Mouse (Mus musculus) megakaryocyte progenitor cell, adult 5-6 weeks (primary cell): ENCODE data around the gene Scgn. TPM values are rescaled to one million over a fixed set of nuclear protein-coding genes. Genes with fewer than 3 reads are reported as not detected.

ENCODE experiments used
- ATAC-seq: replicated peaks from 2 replicates; pipeline ENCODE4 v1.8.0; 2016; ENCODE audit warnings: mild to moderate bottlenecking, moderate TSS enrichment, inconsistent platforms; ENCODE audit not compliant: poor library complexity
- total RNA-seq, 2 experiments: library from RNA; stranded (forward) in 1 of 2; stranded (reverse) in 1 of 2; fragments of 157-497, 149-512 nt in 1 of 2; fragments of 200-1000 nt in 1 of 2; gene quantifications; 2 replicates each; pipeline versions ENCODE4 v1.2.3 to v1.2.4; 2015 to 2017

Gene Scgn
- total RNA-seq, 2 experiments from 2014 or later, result not detected

DNA sequence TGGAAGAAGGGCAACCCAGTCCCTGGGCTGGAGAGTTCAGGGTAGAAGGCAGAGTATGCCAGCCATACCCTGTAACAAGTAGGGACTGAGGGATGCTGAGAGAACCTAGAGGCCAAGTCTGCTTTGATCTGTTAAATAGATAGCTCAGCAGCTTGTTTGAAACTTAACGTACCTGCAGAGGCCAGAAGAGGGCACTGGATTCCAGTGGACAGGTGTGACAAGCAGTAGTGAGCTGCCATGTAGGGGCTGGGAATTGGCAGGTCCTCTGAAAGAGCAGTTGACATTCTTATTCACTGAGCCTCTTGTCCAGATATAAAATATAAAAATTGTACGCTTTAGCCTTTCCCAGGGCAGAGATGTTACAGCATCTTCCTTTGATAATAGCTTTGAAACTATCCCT lies 48.2 kb downstream of the Scgn start:
- no peak for ATAC-seq

DNA sequence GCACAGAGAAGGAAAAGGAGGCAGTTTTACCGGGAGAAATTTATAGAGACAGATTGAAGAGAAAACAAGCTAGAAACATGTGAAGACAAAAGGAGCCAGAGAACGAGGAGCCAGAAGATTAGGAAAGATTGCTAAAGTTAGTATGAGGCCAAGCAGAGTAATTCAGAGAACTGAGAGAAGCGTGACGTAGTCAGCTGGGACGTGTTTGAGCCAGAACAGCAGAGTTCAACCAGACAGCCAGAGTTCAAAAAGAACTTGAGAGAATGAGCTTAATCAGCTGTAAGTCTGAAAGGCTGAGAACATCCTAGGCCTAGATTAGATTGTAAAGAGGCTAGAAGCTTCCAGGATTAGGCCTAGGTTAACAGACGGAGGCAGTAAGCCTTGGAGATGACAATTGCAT lies 50.7 kb downstream of the Scgn start:
- no peak for ATAC-seq

DNA sequence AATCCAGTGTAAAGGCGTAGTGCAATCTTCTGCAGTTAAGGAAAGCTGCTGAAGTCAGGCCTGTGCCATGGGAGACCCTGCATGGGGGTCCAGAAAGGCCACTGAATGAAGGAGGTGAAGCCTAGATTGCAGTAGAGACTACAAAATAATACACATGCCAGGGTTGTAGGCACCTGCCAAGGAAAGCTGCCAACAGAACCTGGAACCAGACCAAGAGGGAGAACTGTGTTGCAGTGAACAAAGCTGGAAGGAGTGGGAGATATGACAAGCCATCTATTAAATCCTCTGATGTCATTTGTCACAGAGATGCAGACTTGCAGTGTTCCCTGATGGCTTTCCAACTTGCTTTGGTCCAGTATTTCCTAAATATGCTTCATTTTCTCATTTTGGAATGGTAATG lies 52.3 kb downstream of the Scgn start:
- ATAC-seq, result no peak

DNA sequence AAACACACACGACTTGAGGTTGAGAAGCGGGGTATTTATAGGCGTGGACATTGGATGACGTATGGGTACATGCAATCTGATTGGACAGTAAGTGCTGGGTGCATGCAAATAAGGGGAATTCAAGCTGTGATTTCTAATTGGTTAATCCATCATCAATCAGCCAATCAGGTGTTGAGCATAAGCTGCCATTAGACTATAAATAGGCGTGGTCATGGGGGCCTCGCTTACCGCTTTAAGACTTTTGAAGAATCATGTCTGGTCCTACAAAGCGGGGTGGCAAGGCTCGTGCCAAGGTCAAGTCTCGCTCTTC lies 56.8 kb downstream of the Scgn start, which contains the start of gene Hist1h2aa:
Gene Hist1h2aa, plus strand, starts transcription at position 252 of the 310 bp plus-strand sequence.
- ATAC-seq, result no peak

DNA sequence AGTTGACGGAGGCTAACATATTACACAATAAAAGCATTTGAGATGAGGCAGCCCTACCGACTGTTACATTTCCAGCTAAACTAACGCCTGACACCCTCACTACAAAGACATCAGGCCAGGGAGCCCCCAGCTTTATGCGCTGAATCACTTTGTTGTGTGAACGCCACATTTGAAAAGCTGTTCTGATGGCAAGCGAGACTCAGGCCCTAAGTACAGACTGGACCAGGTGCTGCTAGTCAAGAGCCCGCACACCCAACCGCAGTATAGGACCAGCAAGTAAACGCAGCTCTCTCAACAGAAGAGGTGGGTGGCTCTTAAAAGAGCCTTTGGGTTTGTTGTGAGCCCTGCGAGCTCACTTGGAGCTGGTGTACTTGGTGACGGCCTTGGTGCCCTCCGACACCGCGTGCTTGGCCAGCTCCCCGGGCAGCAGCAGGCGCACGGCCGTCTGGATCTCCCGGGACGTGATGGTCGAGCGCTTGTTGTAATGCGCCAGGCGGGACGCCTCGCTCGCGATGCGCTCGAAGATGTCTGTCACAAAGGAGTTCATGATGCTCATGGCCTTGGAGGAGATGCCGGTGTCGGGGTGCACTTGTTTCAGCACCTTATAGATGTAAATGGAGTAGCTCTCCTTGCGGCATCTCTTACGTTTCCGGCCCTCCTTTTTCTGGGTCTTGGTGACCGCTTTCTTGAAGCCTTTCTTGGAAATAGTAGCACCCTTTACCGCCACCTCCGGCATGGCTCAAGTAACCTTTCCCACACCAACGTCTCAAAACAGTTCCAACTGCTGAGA lies 57.4 kb downstream of the Scgn start, which contains the start of gene Hist1h2ba:
Gene Hist1h2ba, minus strand, starts transcription at position 736 of the 790 bp plus-strand sequence.
- ATAC-seq, result no peak

DNA sequence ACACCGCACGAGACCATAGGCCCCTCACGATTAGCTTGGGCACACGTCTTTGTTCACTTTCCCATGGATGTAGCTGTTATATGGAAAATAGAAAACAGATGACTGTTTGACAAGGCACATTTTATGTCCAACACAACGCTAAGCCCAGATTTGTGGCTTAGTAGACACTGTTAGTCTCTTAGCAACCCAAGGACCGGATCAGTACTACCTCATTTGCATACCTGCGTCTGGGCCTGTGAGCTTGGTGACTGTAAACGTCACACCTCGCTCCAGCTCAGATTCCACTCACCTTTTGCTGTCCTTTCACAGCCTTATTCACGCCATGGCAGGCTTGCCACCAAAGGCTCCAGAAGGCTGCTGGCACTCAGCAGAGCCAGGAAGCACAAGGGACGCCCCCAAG lies 60.1 kb downstream of the Scgn start:
- ATAC-seq, result no peak

DNA sequence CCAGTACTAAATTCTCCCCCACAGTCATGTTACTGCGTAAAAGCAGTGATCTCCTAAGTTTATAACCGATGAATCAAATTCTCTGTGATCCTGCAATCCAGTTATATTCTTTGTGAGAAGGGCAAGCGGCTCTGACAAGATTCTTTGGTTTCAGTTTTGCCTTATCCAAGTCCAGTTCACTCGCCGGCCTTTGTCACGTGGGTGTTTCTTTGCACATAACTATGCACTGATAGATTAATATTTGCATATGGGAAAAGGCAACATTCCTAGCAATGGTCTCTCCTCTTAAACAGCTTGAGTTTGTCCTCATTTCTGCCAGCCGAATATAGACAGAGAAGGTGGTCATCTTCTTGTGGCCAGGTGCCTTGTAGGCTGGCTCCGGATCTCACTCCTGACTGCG lies 60.6 kb downstream of the Scgn start:
- ATAC-seq, result no peak

DNA sequence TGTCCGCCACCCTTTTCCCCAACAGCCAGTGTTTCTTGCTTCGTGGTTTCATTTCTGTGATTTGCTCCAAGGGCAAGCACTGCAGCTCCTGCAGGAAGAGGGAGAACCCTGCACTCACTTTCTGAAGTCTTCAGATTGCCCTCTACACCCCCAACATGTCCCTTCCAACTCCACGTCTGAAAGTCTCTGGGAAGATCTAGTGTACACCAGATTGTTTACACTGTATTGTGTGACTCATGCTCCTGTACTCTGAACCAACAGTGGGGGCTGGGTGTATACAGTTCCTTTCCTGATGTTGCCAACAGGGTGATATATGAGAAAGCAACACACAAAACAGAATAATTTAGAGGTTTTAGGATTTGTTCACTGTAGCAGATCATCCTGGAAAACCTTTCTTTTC lies 62.4 kb downstream of the Scgn start:
- ATAC-seq, result no peak

DNA sequence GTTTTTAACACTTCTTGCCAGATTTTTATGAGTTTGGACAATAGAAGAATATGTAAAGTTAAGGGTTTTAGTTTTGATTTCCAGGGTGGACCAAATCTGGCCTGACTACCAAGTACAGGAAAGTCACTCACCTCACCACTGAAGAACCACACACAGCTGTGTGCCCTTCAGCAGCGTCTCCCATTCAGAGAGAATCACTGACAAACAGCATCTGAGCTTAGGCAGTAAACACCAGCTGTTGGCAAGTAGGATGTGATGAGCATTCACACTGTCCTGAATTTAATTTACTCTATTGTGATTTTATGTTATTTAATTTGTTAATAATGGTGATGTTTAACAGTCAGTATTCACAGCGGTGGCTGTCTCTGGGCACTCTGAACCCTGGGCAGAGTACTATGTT lies 65.2 kb downstream of the Scgn start:
- ATAC-seq, result no peak

DNA sequence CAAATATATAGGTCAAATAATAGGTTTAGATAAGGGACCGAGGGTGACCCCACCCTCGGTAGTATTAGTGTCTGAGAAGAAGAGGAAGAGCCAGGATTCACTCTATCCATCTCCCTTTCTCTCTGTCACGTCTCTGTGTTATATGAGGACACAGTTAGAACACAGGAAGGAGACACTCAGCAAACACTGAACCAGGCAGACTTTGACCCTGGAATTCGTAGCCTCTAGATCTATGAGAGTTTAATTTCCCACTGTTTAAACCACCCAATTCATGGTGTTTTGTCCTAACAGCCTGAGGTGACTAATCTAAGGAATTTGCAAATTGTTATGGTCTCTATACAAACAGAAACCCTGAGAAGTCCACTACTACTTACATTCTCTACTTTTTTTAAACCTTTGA lies 73.3 kb downstream of the Scgn start:
- ATAC-seq, result no peak

DNA sequence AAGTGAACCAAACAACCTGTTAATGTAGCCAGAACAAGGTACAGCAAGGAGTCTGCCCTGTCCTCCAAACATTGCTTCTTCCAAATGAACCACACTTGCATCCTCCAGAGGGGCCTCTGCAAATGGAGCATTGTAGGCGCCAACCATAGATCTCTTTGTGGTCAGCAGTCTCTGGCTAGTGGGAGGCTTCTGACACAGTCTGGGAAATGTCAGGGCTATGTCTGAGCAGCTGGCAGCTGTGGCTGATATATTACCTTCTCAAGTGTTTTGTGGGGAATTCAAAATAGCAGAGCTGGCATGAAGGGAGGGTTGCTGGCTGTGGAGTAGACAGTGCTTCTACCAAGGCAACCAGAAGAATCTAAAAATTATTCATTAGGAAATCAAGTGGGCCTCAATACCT lies 74.9 kb downstream of the Scgn start:
- ATAC-seq, result no peak

DNA sequence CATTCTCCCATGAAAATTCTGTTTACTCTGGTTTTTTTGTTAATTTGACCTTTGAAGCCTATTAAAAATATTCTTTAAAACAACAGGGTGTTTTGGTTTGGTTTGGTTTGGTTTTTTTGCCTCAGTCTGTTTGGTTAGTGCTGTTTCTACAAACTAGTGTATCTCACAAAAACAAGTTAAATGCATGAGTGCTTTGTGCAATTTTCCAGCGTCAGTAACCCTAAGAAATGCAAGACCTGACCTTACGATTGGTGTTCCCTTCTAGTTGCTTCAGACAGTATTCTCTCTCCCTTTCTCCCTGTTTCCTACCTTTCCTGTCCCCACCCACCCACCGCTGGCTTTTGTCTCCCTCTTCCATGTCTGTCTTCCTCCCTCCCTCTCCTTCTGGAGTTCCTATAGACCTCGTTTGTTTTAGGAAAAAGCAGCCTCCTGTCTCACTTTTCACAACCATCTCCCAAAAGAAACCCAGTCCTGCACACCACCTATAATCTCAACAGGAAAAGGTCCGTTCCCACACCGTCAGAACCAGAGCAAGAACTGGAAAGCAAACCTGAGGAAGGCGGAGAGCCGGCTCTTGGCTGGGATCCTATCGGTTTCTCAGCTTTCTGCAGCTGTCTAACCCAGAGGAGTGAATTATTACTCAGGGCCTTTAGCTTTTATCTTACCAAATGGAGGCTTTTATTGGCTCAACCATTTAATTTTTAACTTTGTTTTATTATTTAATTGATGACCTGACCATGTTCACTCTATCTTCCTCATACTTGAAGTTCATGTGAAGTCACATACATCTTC lies 76.4 kb downstream of the Scgn start, which contains the start of gene Slc17a4:
Gene Slc17a4, minus strand, starts transcription at position 634 of the 792 bp plus-strand sequence.
- ATAC-seq, result no peak

DNA sequence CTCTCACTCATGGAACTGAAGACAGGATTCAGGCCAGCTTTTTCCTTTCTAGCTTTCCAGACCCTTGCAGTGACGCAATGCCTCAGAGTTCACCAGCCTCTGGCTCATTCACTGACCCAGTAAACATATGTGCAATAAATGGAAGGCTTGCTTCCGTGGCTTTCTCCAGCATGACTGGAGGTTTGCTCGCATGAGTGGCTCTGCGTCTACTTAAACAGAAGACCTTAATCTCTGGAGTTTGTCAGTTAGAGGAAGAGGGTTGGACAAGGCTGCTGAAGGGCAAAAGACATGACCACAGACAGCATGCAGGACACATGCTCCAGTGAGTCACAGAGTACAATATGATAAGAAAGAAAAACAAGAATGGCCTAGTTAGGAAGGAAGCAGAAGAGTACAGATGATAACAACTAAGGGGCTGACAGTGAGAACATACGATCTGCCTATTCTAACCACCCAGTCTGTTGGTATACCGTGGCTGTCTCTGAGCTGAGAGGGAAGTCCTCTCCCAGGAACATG lies 77.2 kb downstream of the Scgn start:
- ATAC-seq, result peak; percentile 77

DNA sequence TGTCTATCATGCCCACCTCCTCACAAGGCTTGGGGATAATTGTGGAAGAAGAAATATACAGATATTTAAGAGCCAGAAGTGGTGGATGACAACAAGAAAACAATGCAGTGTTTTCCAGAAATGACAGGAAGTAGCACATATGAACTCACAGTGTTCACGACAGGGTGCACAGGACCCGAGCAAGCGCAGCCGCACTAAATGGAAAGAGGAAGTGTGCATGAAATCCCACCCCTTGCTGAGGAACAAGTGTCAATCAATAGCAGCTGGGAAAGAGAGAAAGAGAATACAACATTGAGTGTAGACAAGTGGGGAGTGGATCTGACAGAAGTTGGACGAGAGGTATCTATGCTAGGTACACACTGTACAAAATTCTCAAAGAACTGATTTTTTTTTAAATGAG lies 79.7 kb downstream of the Scgn start:
- ATAC-seq, result peak; percentile 63

DNA sequence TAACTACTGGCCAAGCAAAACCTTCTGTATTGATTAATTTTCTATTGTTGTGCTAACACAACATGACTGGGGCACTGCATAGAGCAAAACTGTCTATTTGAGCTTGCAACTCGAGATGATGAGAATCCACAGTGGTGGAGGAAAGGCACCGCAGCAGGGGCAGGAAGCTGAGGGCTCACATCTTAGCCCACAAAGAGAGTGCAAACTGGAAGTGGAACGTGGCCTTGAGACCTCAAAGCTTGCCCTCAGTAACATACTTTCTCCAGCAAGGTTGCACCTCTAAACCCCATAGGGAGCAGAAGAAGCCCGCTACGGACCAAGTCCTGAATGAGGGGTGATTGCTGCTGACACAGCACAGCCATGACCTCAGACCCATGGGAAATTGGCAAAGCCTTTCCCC lies 80.9 kb downstream of the Scgn start:
- ATAC-seq, result no peak

DNA sequence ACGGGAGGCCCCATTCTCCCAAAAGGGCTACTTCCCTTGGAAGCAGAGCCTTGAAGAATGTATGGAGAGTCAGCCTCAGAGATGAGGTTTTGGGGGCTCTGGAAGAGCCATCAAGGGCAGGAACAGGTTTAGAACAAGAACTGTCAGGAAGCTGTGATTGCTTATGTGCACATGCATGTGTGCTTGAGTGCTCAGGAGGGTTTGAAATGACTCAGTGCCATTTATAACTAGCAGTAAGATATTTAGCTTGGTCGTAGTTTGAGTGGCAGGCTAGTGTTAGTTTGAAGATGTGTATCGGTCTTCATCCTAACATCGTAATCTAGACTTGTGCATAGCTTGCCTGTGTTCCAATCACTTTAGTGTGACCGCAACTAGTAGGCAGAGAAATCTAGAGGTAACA lies 84.1 kb downstream of the Scgn start:
- ATAC-seq, result no peak

Other genes with a start within 250 kb of the Scgn start
- 88.8 and 93.1 TPM in 2 replicates for gene Hist1h3c, start 245.6 kb downstream of the Scgn start, total RNA-seq (2015)
- gene Hist1h3c, start 245.6 kb downstream of the Scgn start, total RNA-seq (2017), result 555 and 756 TPM in 2 replicates
- gene Hist1h2bb, start 244.5 kb downstream of the Scgn start, total RNA-seq (2015), result 232 TPM in 2 replicates
- 3,020 and 3,268 TPM in 2 replicates for gene Hist1h2bb, start 244.5 kb downstream of the Scgn start, total RNA-seq (2017)
- 28.1 and 45.4 TPM in 2 replicates for gene Hist1h2ab, start 240.1 kb downstream of the Scgn start, total RNA-seq (2015)
- gene Hist1h2ab, start 240.1 kb downstream of the Scgn start, total RNA-seq (2017), result 2,397 and 3,405 TPM in 2 replicates
- gene Hist1h3b, start 238.9 kb downstream of the Scgn start, total RNA-seq (2015), result 332 and 371 TPM in 2 replicates
- gene Hist1h3b, start 238.9 kb downstream of the Scgn start, total RNA-seq (2017), result 579 and 647 TPM in 2 replicates
- 33.6 and 56.1 TPM in 2 replicates for gene Hist1h4b, start 234.2 kb downstream of the Scgn start, total RNA-seq (2015)
- gene Hist1h4b, start 234.2 kb downstream of the Scgn start, total RNA-seq (2017), result 548 and 759 TPM in 2 replicates
- gene Hist1h4a, start 230.0 kb downstream of the Scgn start, total RNA-seq (2015), result 39.5 and 40.4 TPM in 2 replicates
- gene Hist1h4a, start 230.0 kb downstream of the Scgn start, total RNA-seq (2017), result 492 and 698 TPM in 2 replicates
- 47.7 and 63.0 TPM in 2 replicates for gene Hist1h3a, start 228.8 kb downstream of the Scgn start, total RNA-seq (2015)
- 393 and 612 TPM in 2 replicates for gene Hist1h3a, start 228.8 kb downstream of the Scgn start, total RNA-seq (2017)
- gene Hist1h1a, start 227.5 kb downstream of the Scgn start, total RNA-seq (2015), result 151 and 174 TPM in 2 replicates
- 2,111 and 2,271 TPM in 2 replicates for gene Hist1h1a, start 227.5 kb downstream of the Scgn start, total RNA-seq (2017)
- gene Trim38, start 221.3 kb downstream of the Scgn start, total RNA-seq (2015), result not detected in 2 replicates
- gene Trim38, start 221.3 kb downstream of the Scgn start, total RNA-seq (2017), result 0.42 TPM in 1 of 2 replicates, not detected in the other
- not detected in 2 replicates for gene Slc17a2, start 184.2 kb downstream of the Scgn start, total RNA-seq (2015)
- not detected in 2 replicates for gene Slc17a2, start 184.2 kb downstream of the Scgn start, total RNA-seq (2017)
- 0.39 TPM in 1 of 2 replicates, not detected in the other for gene Slc17a3, start 151.8 kb downstream of the Scgn start, total RNA-seq (2015)
- 0.10 TPM in 1 of 2 replicates, not detected in the other for gene Slc17a3, start 151.8 kb downstream of the Scgn start, total RNA-seq (2017)
- gene Slc17a1, start 123.5 kb downstream of the Scgn start, total RNA-seq (2015), result not detected in 2 replicates
- gene Slc17a1, start 123.5 kb downstream of the Scgn start, total RNA-seq (2017), result not detected in 2 replicates
- gene Slc17a4, start 76.2 kb downstream of the Scgn start, total RNA-seq (2015), result not detected in 2 replicates
- 0.33 TPM in 1 of 2 replicates, not detected in the other for gene Slc17a4, start 76.2 kb downstream of the Scgn start, total RNA-seq (2017)
- not detected in 2 replicates for gene Hist1h2ba, start 57.1 kb downstream of the Scgn start, total RNA-seq (2015)
- not detected in 2 replicates for gene Hist1h2ba, start 57.1 kb downstream of the Scgn start, total RNA-seq (2017)
- gene Hist1h2aa, start 56.8 kb downstream of the Scgn start, total RNA-seq (2015), result not detected in 2 replicates
- not detected in 2 replicates for gene Hist1h2aa, start 56.8 kb downstream of the Scgn start, total RNA-seq (2017)